Mouse (Mus musculus) lung, postnatal 0 days (tissue): Measurements from ENCODE around the gene Dazap1. TPM values are rescaled to one million over a fixed set of nuclear protein-coding genes. Genes with fewer than 3 reads are reported as not detected.
A peak's percentile ranks its signal among the peaks of the same experiment; 100 is the strongest.

Source experiments
- ATAC-seq: fragments of 200-750 bp; cut with Nextera tagmentation; 2 replicates; pipeline ENCODE4 v1.8.0; 2017; ENCODE audit warnings: moderate library complexity
- DNase-seq: peaks from one replicate; pipeline ENCODE4 v3.0.0-alpha.2; 2016; ENCODE audit warnings: low spot score
- H3K27ac ChIP-seq: fragments of 300-500 bp; sonication (generic); 2 replicates; pipeline ENCODE4 v1.5.1; 2014; ENCODE audit warnings: antibody characterized with exemption, mild to moderate bottlenecking, low read length, mixed read lengths
- H3K27me3 ChIP-seq: fragments of 300-500 bp; sonication (generic); replicated peaks from 2 replicates; pipeline ENCODE4 v1.6.1; 2014; ENCODE audit warnings: low read length, mixed read lengths; ENCODE audit not compliant: insufficient read depth
- H3K36me3 ChIP-seq: fragments of 300-500 bp; sonication (generic); 2 replicates; pipeline ENCODE4 v1.6.1; 2014; ENCODE audit warnings: low read length, mixed read lengths; ENCODE audit not compliant: insufficient read depth
- H3K4me1 ChIP-seq: fragments of 300-500 bp; sonication (generic); 2 replicates; pipeline ENCODE4 v1.6.1; 2014; ENCODE audit warnings: antibody characterized with exemption, low read depth, low read length, mixed read lengths; ENCODE audit not compliant: insufficient read depth
- H3K4me2 ChIP-seq: fragments of 300-500 bp; sonication (generic); replicated peaks from 2 replicates; pipeline ENCODE4 v1.6.1; 2014; ENCODE audit warnings: low read depth, mild to moderate bottlenecking, low read length, moderate library complexity, mixed read lengths
- H3K4me3 ChIP-seq: fragments of 300-500 bp; sonication (generic); 2 replicates; pipeline ENCODE4 v1.5.1; 2014; ENCODE audit warnings: low read depth, low read length
- H3K9ac ChIP-seq: fragments of 300-500 bp; sonication (generic); replicated peaks from 2 replicates; pipeline ENCODE4 v1.6.1; 2014; ENCODE audit warnings: low read depth, mild to moderate bottlenecking
- H3K9me3 ChIP-seq: fragments of 300-500 bp; sonication (generic); 2 replicates; pipeline ENCODE4 v1.6.1; 2016; ENCODE audit warnings: low read length, mixed read lengths
- CTCF ChIP-seq: IDR thresholded peaks from 2 replicates; pipeline ENCODE4 v1.5.1; 2016; ENCODE audit warnings: antibody characterized with exemption, mild to moderate bottlenecking
- EP300 ChIP-seq: IDR thresholded peaks from 2 replicates; pipeline ENCODE4 v1.6.1; 2016; ENCODE audit warnings: antibody characterized with exemption, mild to moderate bottlenecking, control low read depth
- WGBS: fragments of 180-500 bp; shearing (Covaris S2); extraction: QIAGEN DNeasy Blood & Tissue Kit; methylation state at CpG from one replicate; pipeline ENCODE4 v1.1.7; 2014; 5-methylcytosine and 5-hydroxymethylcytosine counted together
- polyA plus RNA-seq: library from polyadenylated mRNA; unstranded; fragments of >200 nt; fragmentation: Nextera tagmentation; extraction: Ambion mirVana; gene quantifications from 2 replicates; pipeline ENCODE4 v1.2.1, GENCODE M21; 2015

Dazap1 gene
- polyA plus RNA-seq, 1 experiment from 2014 or later = 38.1 TPM

- DNase-seq (peak; percentile 4), ATAC-seq (no peak)
- no peak overlapping the region for H3K27ac ChIP-seq
- no peaks in the 10 kb centered on the region for H3K27me3 ChIP-seq
- H3K9ac ChIP-seq = no peak overlapping the region
- H3K9me3 ChIP-seq = no peaks in the 10 kb centered on the region
- WGBS = 87% methylated on average over 12 of the region's 12 CpGs
- peaks cover 9% of the 10 kb centered on the region; the same call in 1 of the 2 replicates for H3K4me1 ChIP-seq
- H3K4me3 ChIP-seq = no peak overlapping the region
- no peak overlapping the region for H3K4me2 ChIP-seq
- TF ChIP-seq EP300 (no peak), CTCF (no peak)
- H3K36me3 ChIP-seq = 0 out of 2 replicates have a peak, but pooled peaks cover 6% of the 10 kb centered on the region
Observed at GRCm38 (mm10) chr10:80288097-80288496, 26.8 kb downstream of the Dazap1 start.

DNA sequence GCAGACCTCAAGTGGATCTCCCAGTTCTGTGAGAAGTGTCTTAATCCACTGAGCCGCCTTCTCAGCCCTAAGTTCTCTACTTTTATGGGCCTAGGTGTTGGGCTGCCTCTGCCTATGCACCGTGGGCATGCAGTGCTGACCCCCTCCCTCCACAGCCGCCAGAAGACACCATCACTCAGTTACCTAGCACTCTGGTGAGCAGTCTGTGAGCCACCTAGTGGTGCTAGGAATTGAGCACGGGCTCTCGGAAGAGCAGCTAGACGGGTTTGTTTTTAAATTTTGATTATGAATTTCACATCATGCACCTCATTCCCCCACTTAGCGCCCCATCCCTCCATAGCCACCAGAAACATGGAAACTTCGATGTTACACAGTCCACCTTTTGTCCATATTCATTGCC lies 27.4 kb downstream of the Dazap1 start:
- Histone ChIP-seq H3K4me3 (no peak overlapping the region), H3K27me3 (no peaks in the 10 kb centered on the region), H3K9me3 (no peaks in the 10 kb centered on the region), H3K4me2 (no peak overlapping the region), H3K9ac (no peak overlapping the region), H3K27ac (no peak overlapping the region), H3K4me1 (peaks cover 11% of the 10 kb centered on the region; the same call in 1 of the 2 replicates), H3K36me3 (0 out of 2 replicates have a peak, but pooled peaks cover 6% of the 10 kb centered on the region)
- TF ChIP-seq CTCF (peak; percentile 53), EP300 (no peak)
- DNase-seq (peak; percentile 22), ATAC-seq (no peak)
- 58% methylated on average over 8 of the region's 8 CpGs for WGBS

DNA sequence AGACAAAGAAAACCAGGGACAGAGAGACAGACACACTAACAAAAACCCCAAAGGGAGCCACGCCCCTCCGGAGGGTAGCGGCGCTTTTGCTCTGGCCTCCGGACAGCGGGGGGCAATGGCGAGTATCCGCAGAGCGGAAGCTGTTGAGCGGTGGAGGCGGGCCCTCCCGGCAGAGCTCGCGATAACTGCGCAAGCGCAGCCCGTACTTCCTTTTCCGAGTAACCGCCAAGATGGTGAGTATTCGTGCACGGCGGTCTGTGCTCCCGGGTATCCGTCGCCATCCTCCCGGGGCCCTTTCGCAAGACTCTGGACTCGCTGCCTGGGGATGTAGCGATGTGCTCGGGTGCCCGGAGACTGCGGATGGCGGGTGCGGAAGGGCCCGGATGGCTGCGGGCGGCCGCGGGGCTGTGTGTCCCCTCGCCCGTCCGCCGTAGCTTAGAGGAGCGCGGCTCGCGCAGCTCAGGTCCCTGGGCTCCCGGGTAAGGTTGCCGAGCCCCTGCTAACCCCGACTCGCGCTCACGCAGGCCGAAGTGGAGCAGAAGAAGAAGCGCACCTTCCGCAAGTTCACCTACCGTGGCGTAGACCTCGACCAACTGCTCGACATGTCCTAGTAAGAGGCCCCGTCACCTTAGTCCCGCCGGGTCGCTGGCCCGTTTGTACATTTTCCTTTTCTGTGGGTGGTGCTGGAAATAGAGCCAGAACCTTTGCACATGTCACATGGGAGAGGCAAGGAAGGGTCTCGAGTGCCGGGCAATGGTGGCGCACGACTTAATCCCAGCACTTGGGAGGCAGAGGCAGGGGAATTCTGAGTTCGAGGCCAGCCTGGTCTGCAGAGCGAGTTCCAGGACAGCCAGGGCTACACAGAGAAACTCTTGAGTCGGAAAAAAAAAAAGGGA lies 31.2 kb downstream of the Dazap1 start, which contains the start of gene Rps15:
Rps15 (plus strand) TSS at position 203 of the 896 bp plus-strand sequence.
- Histone ChIP-seq H3K4me3 (peak within 1 kb of the TSS; percentile 88), H3K36me3 (peaks cover 7% of the 10 kb centered on the region; the same call in 1 of the 2 replicates), H3K27ac (peak within 1 kb of the TSS; percentile 88), H3K9me3 (no peaks in the 10 kb centered on the region), H3K4me2 (peak within 1 kb of the TSS; percentile 69), H3K27me3 (0 out of 2 replicates have a peak, but pooled peaks cover 3% of the 10 kb centered on the region), H3K9ac (peak within 1 kb of the TSS; percentile 93), H3K4me1 (peaks cover 9% of the 10 kb centered on the region; the same call in 1 of the 2 replicates)
- ATAC-seq = peak; percentile 95
- 2% methylated on average over 72 of the region's 72 CpGs for WGBS
- DNase-seq = peak; percentile 99
- TF ChIP-seq CTCF = peak; percentile 83
- peak; percentile 56; the same call in 1 of the 2 replicates for TF ChIP-seq EP300

DNA sequence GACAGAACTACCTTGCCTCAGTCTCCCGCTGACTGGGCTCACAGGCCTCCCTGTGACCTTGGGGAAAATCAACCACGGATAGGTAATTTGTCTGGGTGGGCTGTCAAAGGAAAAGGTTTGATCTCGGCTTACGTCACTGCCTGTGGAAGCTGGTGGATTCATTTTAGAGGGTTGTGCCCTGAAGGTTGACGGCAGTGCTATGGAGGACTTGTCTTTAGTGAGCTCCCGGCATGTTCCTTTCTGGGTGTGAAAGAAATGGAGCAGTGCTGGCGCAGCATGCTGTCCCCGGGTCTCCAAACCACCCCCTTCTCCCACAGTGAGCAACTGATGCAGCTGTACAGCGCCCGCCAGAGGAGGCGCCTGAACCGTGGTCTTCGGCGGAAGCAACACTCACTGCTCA lies 32.0 kb downstream of the Dazap1 start:
- peak; percentile 15 for DNase-seq
- peaks cover 7% of the 10 kb centered on the region; the same call in 1 of the 2 replicates for H3K36me3 ChIP-seq
- 0 out of 2 replicates have a peak, but pooled peaks cover 7% of the 10 kb centered on the region for H3K27me3 ChIP-seq
- H3K4me1 ChIP-seq = peaks cover 9% of the 10 kb centered on the region; the same call in 1 of the 2 replicates
- 13% methylated on average over 14 of the region's 14 CpGs for WGBS
- peak overlapping the region; percentile 69 for H3K4me2 ChIP-seq
- no peak for ATAC-seq
- peak; percentile 31; the same call in 1 of the 2 replicates for TF ChIP-seq CTCF
- TF ChIP-seq EP300 = no peak
- peak overlapping the region; percentile 88 for H3K4me3 ChIP-seq
- H3K9ac ChIP-seq = peak overlapping the region; percentile 93
- H3K9me3 ChIP-seq = no peaks in the 10 kb centered on the region
- peak overlapping the region; percentile 88; the same call in 1 of the 2 replicates for H3K27ac ChIP-seq

DNA sequence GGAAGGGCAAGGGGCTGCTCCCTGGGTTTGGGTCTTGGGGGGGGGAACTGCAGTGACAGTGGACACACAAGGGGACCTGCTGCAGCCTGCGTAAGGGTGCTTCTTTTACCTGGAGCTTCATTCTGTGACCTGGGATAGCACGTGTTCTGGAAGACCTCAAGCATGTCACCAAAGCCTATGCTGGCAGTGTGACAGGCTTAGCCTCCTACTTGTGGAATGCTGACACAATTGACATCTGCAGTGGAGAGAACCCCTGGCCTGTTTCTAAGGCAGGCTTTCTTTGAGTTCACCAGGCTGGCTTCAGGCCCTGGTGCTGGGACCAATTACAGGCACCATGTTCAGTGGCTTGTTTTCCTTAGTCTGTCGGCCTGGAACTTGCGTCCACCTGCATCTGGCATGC lies 33.0 kb downstream of the Dazap1 start:
- Histone ChIP-seq H3K27ac (no peak overlapping the region), H3K36me3 (peaks cover 7% of the 10 kb centered on the region; the same call in 1 of the 2 replicates), H3K4me2 (no peak overlapping the region), H3K4me3 (no peak overlapping the region), H3K9me3 (no peaks in the 10 kb centered on the region), H3K4me1 (peaks cover 9% of the 10 kb centered on the region; the same call in 1 of the 2 replicates), H3K27me3 (peaks cover 16% of the 10 kb centered on the region), H3K9ac (no peak overlapping the region)
- 74% methylated on average over 4 of the region's 4 CpGs for WGBS
- no peak for ATAC-seq
- TF ChIP-seq EP300 (no peak), CTCF (no peak)
- peak; percentile 4 for DNase-seq

GRCm38 (mm10) chr10:80294788-80295303 lies 33.6 kb downstream of the Dazap1 start:
- TF ChIP-seq CTCF = no peak
- no peak for TF ChIP-seq EP300
- Histone ChIP-seq H3K4me2 (no peak overlapping the region), H3K9me3 (no peaks in the 10 kb centered on the region), H3K27me3 (peaks cover 22% of the 10 kb centered on the region), H3K36me3 (peaks cover 7% of the 10 kb centered on the region; the same call in 1 of the 2 replicates), H3K27ac (no peak overlapping the region), H3K4me3 (no peak overlapping the region), H3K4me1 (peaks cover 9% of the 10 kb centered on the region; the same call in 1 of the 2 replicates), H3K9ac (no peak overlapping the region)
- DNase-seq (no peak), ATAC-seq (no peak)
- 44% methylated on average over 7 of the region's 7 CpGs for WGBS
